Mouse (Mus musculus) ES-E14 (cell line): ENCODE measurements around the gene Nrf1.

Source experiments
- CHD2 ChIP-seq: IDR thresholded peaks from 2 replicates; pipeline ENCODE4 v1.6.1; 2014; ENCODE audit warnings: mild to moderate bottlenecking, low read depth, low read length, inconsistent platforms
- HCFC1 ChIP-seq: IDR thresholded peaks from 2 replicates; pipeline ENCODE4 v1.6.1; 2012; ENCODE audit warnings: low read length, inconsistent platforms, borderline replicate concordance; ENCODE audit not compliant: insufficient read depth
- ZC3H11A ChIP-seq: IDR thresholded peaks from 2 replicates; pipeline ENCODE4 v1.6.1; 2012; ENCODE audit warnings: low read depth, mild to moderate bottlenecking, inconsistent platforms, low read length, borderline replicate concordance

DNA sequence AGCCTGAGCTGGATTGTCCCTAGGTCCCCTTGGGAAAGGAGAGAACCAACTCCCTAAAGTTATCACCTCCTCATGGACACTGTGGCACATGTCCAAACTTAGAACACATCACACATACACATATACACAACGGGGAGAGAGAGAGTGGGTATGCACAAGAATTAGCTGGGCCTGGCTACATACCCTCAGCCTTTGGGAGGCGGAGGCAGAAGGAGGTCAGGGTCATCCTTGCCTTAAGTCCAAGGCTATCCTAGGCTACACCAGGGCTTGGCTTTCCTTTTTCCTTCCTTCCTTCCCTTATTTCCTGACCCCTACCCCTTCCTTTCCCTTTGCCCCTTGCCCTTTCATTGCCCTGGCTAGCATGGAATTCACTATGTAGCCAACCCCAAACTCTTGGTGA lies 14.8 kb downstream of the Nrf1 start:
- no peak for TF ChIP-seq HCFC1
- no peak for TF ChIP-seq ZC3H11A
- TF ChIP-seq CHD2: no peak
